In the genomic region with DNA sequence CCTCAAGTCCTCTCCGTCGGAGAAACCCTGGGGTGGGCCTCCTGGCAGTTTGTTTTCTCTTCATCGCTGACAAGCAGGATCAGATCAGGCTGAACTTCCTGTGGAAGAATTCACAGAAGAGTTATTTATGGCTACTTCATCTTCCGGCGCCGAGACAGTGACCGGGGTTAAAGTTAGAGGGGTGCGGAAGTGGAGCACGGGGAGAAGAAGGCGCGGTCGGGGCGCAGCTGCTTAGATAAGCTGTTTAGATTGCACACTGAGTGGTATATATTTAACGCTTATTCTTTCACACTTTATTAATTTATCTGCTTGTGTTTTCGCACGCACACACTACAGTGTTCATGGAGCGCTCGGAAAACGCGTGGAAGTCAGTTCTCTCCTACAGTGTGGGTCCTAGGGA, we compare ENCODE assay signal across 9 mouse cellular contexts. TPM values are rescaled to one million over a fixed set of nuclear protein-coding genes. Genes with fewer than 3 reads are reported as not detected.
A peak's percentile ranks its signal among the peaks of the same experiment; 100 is the strongest.
DNase-seq lines count a peak whose midpoint lies in the region; ATAC-seq lines count a peak whose summit lies in the region.
"Had no signal": no experiment of that assay in that cellular context is flagged by ENCODE, and none has a peak within 500 bp of the region (broad histone marks: within the 10 kb centered on the region; RNA-seq: fewer than 3 reads in every experiment).

No protein-coding gene starts in this region.

- peak; percentile 11 to 25 for DNase-seq in frontal cortex, postnatal 14 days (ENCODE audit: low spot score in 2 of 2)
- peak; percentile 73 to 79 for DNase-seq in kidney, postnatal 36 days
- DNase-seq in naive thymus-derived CD4-positive, alpha-beta T cell, adult 2 months (ENCODE audit: low read depth), result peak; percentile 83
- no peak for DNase-seq in ovary, postnatal 10 days (ENCODE audit: low spot score)
- no peak for DNase-seq in yolk sac, embryonic 10.5 days (ENCODE audit: low spot score)

- H3K9me3 ChIP-seq in heart, embryonic 14.5 days (ENCODE audit: control insufficient read depth, low read length), result no peaks in the 10 kb centered on the region

- 31% methylated on average over 20 of the region's 20 CpGs for WGBS in heart, embryonic 14.5 days

- ATAC-seq in frontal cortex, adult (ENCODE audit: low TSS enrichment), result no peak
- peak; percentile 85 for ATAC-seq in activated CD4-positive, CD25-positive, alpha-beta regulatory T cell, adult 4 months
- ATAC-seq in heart, embryonic 14.5 days (ENCODE audit: insufficient number of reproducible peaks, insufficient read depth, low FRiP score, low read depth), result no peak

- peak overlapping the region; percentile 48 for H3K4me2 ChIP-seq in heart, embryonic 14.5 days (ENCODE audit: low read length)

- H3K36me3 ChIP-seq in heart, embryonic 14.5 days (ENCODE audit: control insufficient read depth, insufficient read depth, low read length), result no peaks in the 10 kb centered on the region

- no peak overlapping the region for H3K4me3 ChIP-seq in heart, embryonic 14.5 days (ENCODE audit: control insufficient read depth in 1 of 2, insufficient read depth in 1 of 2, low read depth in 1 of 2, low read length in 2 of 2)

- no peaks in the 10 kb centered on the region for H3K27me3 ChIP-seq in heart, embryonic 14.5 days (ENCODE audit: control insufficient read depth, insufficient read depth, low read length)
- H3K27me3 ChIP-seq: CH12.LX had no signal

- H3K27ac ChIP-seq in heart, embryonic 14.5 days (replicated peaks in 1 of 2; ENCODE audit: control insufficient read depth in 1 of 2, insufficient read depth in 1 of 2, low read depth in 2 of 2, low read length in 2 of 2), result peak overlapping the region; percentile 1 to 14; a peak in 2 of 4 replicates

- peaks cover 8 to 9% of the 10 kb centered on the region in 2 experiments for H3K4me1 ChIP-seq in heart, embryonic 14.5 days (ENCODE audit: control insufficient read depth in 2 of 2, insufficient read depth in 2 of 2, low read length in 2 of 2)

- H3K9ac ChIP-seq in heart, embryonic 14.5 days (ENCODE audit: low read length), result peak overlapping the region; percentile 16; the same call in 1 of the 2 replicates

RNA-seq across cellular contexts. Expression of a gene that starts 37.6 kb away (rescaled TPM):
- polyA plus RNA-seq in activated CD4-positive, CD25-positive, alpha-beta regulatory T cell, adult 4 months (2017; shearing (Covaris generic)), result 10 to 100 TPM; 65.2 to 65.3 TPM
- 12.5 and 13.1 TPM in 2 replicates for polyA plus RNA-seq in heart, embryonic 14.5 days (2014; fragmentation: Nextera tagmentation; extraction: Ambion mirVana)

RNA-seq across cellular contexts. Expression of a gene that starts 56.1 kb away (rescaled TPM):
- polyA plus RNA-seq in activated CD4-positive, CD25-positive, alpha-beta regulatory T cell, adult 4 months (2017; shearing (Covaris generic)), result 10 to 100 TPM; 41.1 to 48.5 TPM
- polyA plus RNA-seq in heart, embryonic 14.5 days (2014; fragmentation: Nextera tagmentation; extraction: Ambion mirVana), result 35.9 and 38.0 TPM in 2 replicates

Comparison
In these comparisons a context has a peak if more than half of its experiments do, and no peak if none do; other contexts are left out.
1. DNase-seq: peak in frontal cortex, postnatal 14 days (2 of 2), kidney, postnatal 36 days (2 of 2) and naive thymus-derived CD4-positive, alpha-beta T cell, adult 2 months (single experiment); none in ovary, postnatal 10 days (single experiment) and yolk sac, embryonic 10.5 days (single experiment).